Mouse (Mus musculus) G1E (cell line): ENCODE results near the gene Erich4. TPM values are rescaled to one million over a fixed set of nuclear protein-coding genes. Genes with fewer than 3 reads are reported as not detected.

Source experiments
- ATAC-seq: 2 replicates; pipeline ENCODE4 v1.8.0; 2016; ENCODE audit warnings: mild to moderate bottlenecking; ENCODE audit not compliant: insufficient number of reproducible peaks, poor library complexity, low FRiP score, severe bottlenecking; ENCODE audit errors: extremely low read depth
- DNase-seq: peaks from one replicate; pipeline ENCODE4 v3.0.0; 2012; ENCODE audit warnings: low spot score
- H3K27me3 ChIP-seq: 2 replicates; pipeline ENCODE4 v1.6.1; 2012; ENCODE audit warnings: mild to moderate bottlenecking, low read length, inconsistent platforms; ENCODE audit not compliant: insufficient read depth
- H3K36me3 ChIP-seq: replicated peaks from 2 replicates; pipeline ENCODE3; 2012; ENCODE audit warnings: mild to moderate bottlenecking, inconsistent platforms
- H3K4me1 ChIP-seq: 2 replicates; pipeline ENCODE4 v1.6.1; 2012; ENCODE audit warnings: low read depth, low read length, inconsistent platforms, mixed read lengths; ENCODE audit not compliant: insufficient read depth
- H3K4me3 ChIP-seq: 2 replicates; pipeline ENCODE4 v1.5.1; 2012; ENCODE audit warnings: low read depth, mild to moderate bottlenecking, inconsistent platforms, low read length, moderate library complexity, mixed read lengths
- H3K9me3 ChIP-seq: replicated peaks from 2 replicates; pipeline ENCODE4 v1.6.1; 2012; ENCODE audit warnings: inconsistent platforms
- CTCF ChIP-seq: IDR thresholded peaks from 2 replicates; pipeline ENCODE4 v1.5.1; 2012; ENCODE audit warnings: low read depth, low read length, inconsistent platforms, mixed read lengths
- GATA1 ChIP-seq: IDR thresholded peaks from 2 replicates; pipeline ENCODE4 v1.6.1; 2012; ENCODE audit warnings: borderline replicate concordance, low read length, inconsistent platforms, mixed read lengths
- GATA2 ChIP-seq: IDR thresholded peaks from 2 replicates; pipeline ENCODE4 v1.6.1; 2012; ENCODE audit warnings: low read depth, low read length, inconsistent platforms, borderline replicate concordance
- POLR2AphosphoS5 ChIP-seq: IDR thresholded peaks from 2 replicates; pipeline ENCODE4 v1.6.1; 2012; ENCODE audit warnings: low read depth, low read length, inconsistent platforms; ENCODE audit not compliant: insufficient replicate concordance
- TAL1 ChIP-seq: conservative IDR thresholded peaks from 2 replicates; pipeline ENCODE4 v1.6.1; 2012; ENCODE audit warnings: low read depth, low read length, inconsistent platforms, mixed read lengths
- polyA plus RNA-seq: library from polyadenylated mRNA; stranded (reverse); fragments of >175 nt; gene quantifications from 2 replicates; pipeline ENCODE4 v1.2.3, GENCODE M21; 2012
- total RNA-seq, 2 experiments: library from RNA; stranded (forward) in 1 of 2; stranded (reverse) in 1 of 2; fragments of 200-1000 nt in 1 of 2; fragments of >200 nt in 1 of 2; fragmentation: Nextera tagmentation in 1 of 2; gene quantifications; 2 replicates each; pipeline ENCODE4 v1.2.3; 2014 to 2017

Erich4 gene
- total RNA-seq (2014; fragmentation: Nextera tagmentation) (not detected in 2 replicates), total RNA-seq (2017) (not detected in 2 replicates), polyA plus RNA-seq (not detected in 2 replicates)

- Histone ChIP-seq H3K4me3 (no peak within 1 kb of the TSS), H3K4me1 (peaks cover 14% of the 10 kb centered on the region), H3K27me3 (peaks cover 31% of the 10 kb centered on the region), H3K36me3 (peaks cover 6% of the 10 kb centered on the region), H3K9me3 (no peaks in the 10 kb centered on the region)
- no peak for ATAC-seq
- no peak for DNase-seq
- TF ChIP-seq GATA1: no peak
These were observed at the start of gene Erich4 for GRCm38 (mm10) chr7:25615706-25616011. Gene Erich4 (minus strand): TSS chr7:25615892.

GRCm38 (mm10) chr7:25658657-25659472, 43.2 kb upstream of the Erich4 start, which contains the start of the genes Bckdha and Exosc5:
Gene Bckdha (minus strand): TSS chr7:25658981.
Gene Exosc5 (plus strand): TSS chr7:25659164.
- peak; percentile 94 for DNase-seq
- TF ChIP-seq CTCF: no peak
- no peak for TF ChIP-seq GATA2
- TF ChIP-seq GATA1: no peak
- no peak for TF ChIP-seq POLR2AphosphoS5
- TF ChIP-seq TAL1: no peak
- peak; percentile 98 for ATAC-seq

GRCm38 (mm10) chr7:25657785-25658184, 42.1 kb upstream of the Erich4 start:
- TF ChIP-seq TAL1: no peak
- TF ChIP-seq CTCF: no peak
- no peak for TF ChIP-seq POLR2AphosphoS5
- TF ChIP-seq GATA2: no peak
- TF ChIP-seq GATA1: no peak
- Histone ChIP-seq H3K27me3 (no peaks in the 10 kb centered on the region), H3K9me3 (no peaks in the 10 kb centered on the region), H3K4me3 (peak overlapping the region; percentile 77), H3K4me1 (peaks cover 52% of the 10 kb centered on the region), H3K36me3 (peaks cover 39% of the 10 kb centered on the region)
- no peak for ATAC-seq
- DNase-seq: no peak

More at GRCm38 (mm10) chr7:25658657-25659472, 43.2 kb upstream of the Erich4 start, which contains the start of the genes Bckdha and Exosc5:
- Histone ChIP-seq H3K4me1 (peaks cover 59% of the 10 kb centered on the region), H3K27me3 (no peaks in the 10 kb centered on the region), H3K36me3 (peaks cover 40% of the 10 kb centered on the region), H3K9me3 (no peaks in the 10 kb centered on the region), H3K4me3 (peak within 1 kb of the TSS; percentile 77)

- H3K4me1 ChIP-seq: peaks cover 38% of the 10 kb centered on the region
These were observed 40.1 kb upstream of the Erich4 start for GRCm38 (mm10) chr7:25655601-25656428.

GRCm38 (mm10) chr7:25652244-25652759, 36.6 kb upstream of the Erich4 start:
- Histone ChIP-seq H3K9me3 (no peaks in the 10 kb centered on the region), H3K36me3 (peaks cover 24% of the 10 kb centered on the region), H3K4me1 (peaks cover 24% of the 10 kb centered on the region), H3K4me3 (no peak overlapping the region), H3K27me3 (no peaks in the 10 kb centered on the region)
- DNase-seq (no peak), ATAC-seq (no peak)
- TF ChIP-seq POLR2AphosphoS5: no peak
- TF ChIP-seq CTCF: no peak

More at GRCm38 (mm10) chr7:25655601-25656428, 40.1 kb upstream of the Erich4 start:
- TF ChIP-seq GATA1 (no peak), TAL1 (no peak), GATA2 (no peak), CTCF (no peak), POLR2AphosphoS5 (no peak)
- ATAC-seq: no peak
- no peak for DNase-seq
- Histone ChIP-seq H3K27me3 (no peaks in the 10 kb centered on the region), H3K9me3 (no peaks in the 10 kb centered on the region), H3K36me3 (peaks cover 24% of the 10 kb centered on the region), H3K4me3 (no peak overlapping the region)

GRCm38 (mm10) chr7:25651281-25651680, 35.6 kb upstream of the Erich4 start:
- Histone ChIP-seq H3K9me3 (no peaks in the 10 kb centered on the region), H3K27me3 (no peaks in the 10 kb centered on the region), H3K4me1 (peaks cover 16% of the 10 kb centered on the region), H3K4me3 (no peak overlapping the region), H3K36me3 (peaks cover 29% of the 10 kb centered on the region)
- ATAC-seq (no peak), DNase-seq (no peak)
- TF ChIP-seq CTCF: no peak
- no peak for TF ChIP-seq GATA2
- TF ChIP-seq TAL1: no peak
- TF ChIP-seq POLR2AphosphoS5: no peak
- TF ChIP-seq GATA1: no peak
